Mouse (Mus musculus): Measurements from ENCODE around the gene Brca2. TPM values are rescaled to one million over a fixed set of nuclear protein-coding genes. Genes with fewer than 3 reads are reported as not detected.

Brca2 gene
- polyA plus RNA-seq, 1 experiment from 2014 or later = 21.3 TPM

DNA sequence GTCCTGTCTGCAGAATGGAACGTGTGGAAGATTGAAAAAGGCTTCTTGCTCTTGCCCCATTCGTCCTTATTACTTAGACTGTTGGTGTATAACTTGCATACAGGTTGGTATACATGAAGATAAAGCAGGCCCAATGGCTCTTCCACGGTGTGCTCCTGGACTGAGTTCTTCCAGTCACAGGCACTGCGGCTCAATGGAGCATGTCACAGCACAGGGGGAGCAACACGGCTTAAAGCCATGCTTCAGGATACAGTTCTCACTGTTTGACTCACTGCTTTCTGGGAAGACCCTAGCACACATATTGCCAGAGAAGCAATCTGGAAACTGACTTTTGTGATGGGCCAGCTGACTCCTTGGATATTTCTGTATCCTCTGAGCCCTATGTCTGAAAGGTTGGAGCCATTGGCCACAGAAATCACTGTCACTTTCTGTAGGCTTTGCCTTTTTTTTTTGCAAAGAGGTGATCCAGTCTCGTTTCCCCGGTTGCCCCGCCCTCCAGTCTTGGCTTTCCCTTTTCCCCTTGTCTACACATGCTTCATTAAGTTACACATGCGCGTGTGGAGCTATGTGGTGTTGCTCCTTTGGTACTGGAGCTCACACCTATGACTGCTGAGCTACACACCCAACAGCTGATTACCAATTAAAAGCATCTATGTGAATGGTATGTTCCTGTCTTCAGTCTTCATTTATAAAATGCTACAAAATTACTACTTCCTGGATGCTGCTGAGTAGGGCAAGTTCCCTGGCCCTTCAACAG, 96.3 kb downstream of the Brca2 start:
- no peak overlapping the region for H3K4me3 ChIP-seq (replicated peaks)

More for the DNA sequence above, 96.3 kb downstream of the Brca2 start:
- Histone ChIP-seq H3K4me1 (replicated peaks) (peaks cover 7% of the 10 kb centered on the region), H3K36me3 (no peaks in the 10 kb centered on the region), H3K27ac (no peak overlapping the region), H3K9me3 (replicated peaks) (no peaks in the 10 kb centered on the region), H3K9ac (no peak overlapping the region), H3K4me2 (no peak overlapping the region), H3K27me3 (no peaks in the 10 kb centered on the region)
- ATAC-seq (ENCODE audit: low read depth) (no peak), DNase-seq (no peak)
- WGBS (ENCODE audit: insufficient replicate concordance) = 78% methylated on average over 10 of the region's 10 CpGs

Other genes with a start within 250 kb of the Brca2 start
- not detected in 2 replicates for gene Zar1l, start 4.5 kb upstream of the Brca2 start, polyA plus RNA-seq (2015; fragmentation: Nextera tagmentation; extraction: Ambion mirVana)
- 7.4 and 8.5 TPM in 2 replicates for gene N4bp2l1, start 74.6 kb downstream of the Brca2 start, polyA plus RNA-seq (2015; fragmentation: Nextera tagmentation; extraction: Ambion mirVana)
- 19.7 and 27.5 TPM in 2 replicates for gene N4bp2l2, start 143.6 kb downstream of the Brca2 start, polyA plus RNA-seq (2015; fragmentation: Nextera tagmentation; extraction: Ambion mirVana)
- gene Pds5b, start 151.1 kb downstream of the Brca2 start, polyA plus RNA-seq (2015; fragmentation: Nextera tagmentation; extraction: Ambion mirVana) = 9.9 and 12.6 TPM in 2 replicates

All from liver, embryonic 13.5 days (tissue).